ENCODE assay signal across 25 mouse cellular contexts in genomic region chr13:57070479-57070878, GRCm38 (mm10).
A peak's percentile ranks its signal among the peaks of the same experiment; 100 is the strongest.
DNase-seq lines count a peak whose midpoint lies in the region; ATAC-seq and TF ChIP-seq lines count a peak whose summit lies in the region.
"Had no signal": no experiment of that assay in that cellular context is flagged by ENCODE, and none has a peak within 500 bp of the region (broad histone marks: within the 10 kb centered on the region; RNA-seq: fewer than 3 reads in every experiment).

No protein-coding gene starts in this region.

- no peaks in the 10 kb centered on the region for H3K27me3 ChIP-seq in heart, embryonic 10.5 days (ENCODE audit: insufficient read depth, poor library complexity, severe bottlenecking)
- no peaks in the 10 kb centered on the region for H3K27me3 ChIP-seq in stomach, postnatal 0 days (ENCODE audit: control insufficient read depth, insufficient read depth, low read length)
- H3K27me3 ChIP-seq in hindbrain, embryonic 12.5 days: no peaks in the 10 kb centered on the region
- H3K27me3 ChIP-seq: CH12.LX; embryonic facial prominence, embryonic 12.5 days; forebrain, embryonic 13.5 days; forebrain, embryonic 15.5 days; Patski had no signal

- no peaks in the 10 kb centered on the region for H3K4me1 ChIP-seq in heart, embryonic 10.5 days
- H3K4me1 ChIP-seq in stomach, postnatal 0 days (replicated peaks; ENCODE audit: control insufficient read depth, insufficient read depth): no peaks in the 10 kb centered on the region
- no peaks in the 10 kb centered on the region for H3K4me1 ChIP-seq in hindbrain, embryonic 12.5 days
- H3K4me1 ChIP-seq: embryonic facial prominence, embryonic 10.5 days; embryonic facial prominence, embryonic 12.5 days; forebrain, embryonic 13.5 days had no signal

- no peaks in the 10 kb centered on the region for H3K36me3 ChIP-seq in heart, embryonic 10.5 days
- no peaks in the 10 kb centered on the region for H3K36me3 ChIP-seq in stomach, postnatal 0 days (ENCODE audit: control insufficient read depth, insufficient read depth, low read length)
- H3K36me3 ChIP-seq in hindbrain, embryonic 12.5 days: no peaks in the 10 kb centered on the region
- H3K36me3 ChIP-seq: embryonic facial prominence, embryonic 10.5 days; embryonic facial prominence, embryonic 12.5 days; forebrain, embryonic 15.5 days; G1E had no signal

- TF ChIP-seq CTCF in stomach, postnatal 0 days (IDR thresholded peaks at IDR 0.05; ENCODE audit: low read depth): no peak

- no peak overlapping the region for H3K27ac ChIP-seq in heart, embryonic 10.5 days
- no peak overlapping the region for H3K27ac ChIP-seq in stomach, postnatal 0 days (replicated peaks)
- no peak overlapping the region for H3K27ac ChIP-seq in hindbrain, embryonic 12.5 days
- H3K27ac ChIP-seq: embryonic facial prominence, embryonic 10.5 days; embryonic facial prominence, embryonic 12.5 days; forebrain, embryonic 13.5 days; forebrain, embryonic 15.5 days had no signal

- peak; percentile 43 for DNase-seq in heart, embryonic 10.5 days (ENCODE audit: low spot score)
- no peak for DNase-seq in heart, adult 8-10 months (ENCODE audit: low spot score)
- peak; percentile 57 for DNase-seq in R1 (ENCODE audit: low read depth, low spot score)
- DNase-seq in stomach, postnatal 0 days (ENCODE audit: low spot score): peak; percentile 6
- DNase-seq in spleen, postnatal 10 days (ENCODE audit: low spot score in 2 of 2): no peak
- DNase-seq: adrenal gland, adult 8-10 months; adrenal gland, postnatal 14 days; adrenal gland, postnatal 36 days; B cell, adult 2 months; cerebellum, adult 11-12 months; cerebellum, adult 2 months; cerebellum, adult 9-10 months; cerebellum, postnatal 10 days; cerebellum, postnatal 25 days; forebrain, postnatal 0 days had no signal

- H3K4me2 ChIP-seq in stomach, postnatal 0 days (replicated peaks; ENCODE audit: low read depth): no peak overlapping the region
- H3K4me2 ChIP-seq in hindbrain, embryonic 12.5 days (replicated peaks): no peak overlapping the region
- H3K4me2 ChIP-seq: embryonic facial prominence, embryonic 12.5 days; forebrain, embryonic 13.5 days; forebrain, embryonic 15.5 days had no signal

- H3K9me3 ChIP-seq in heart, embryonic 10.5 days: no peaks in the 10 kb centered on the region
- no peaks in the 10 kb centered on the region for H3K9me3 ChIP-seq in stomach, postnatal 0 days (ENCODE audit: control insufficient read depth, low read length)
- H3K9me3 ChIP-seq in hindbrain, embryonic 12.5 days (replicated peaks): no peaks in the 10 kb centered on the region
- H3K9me3 ChIP-seq: embryonic facial prominence, embryonic 10.5 days; embryonic facial prominence, embryonic 12.5 days; forebrain, embryonic 13.5 days; forebrain, embryonic 15.5 days had no signal

- H3K4me3 ChIP-seq in heart, embryonic 10.5 days: no peak overlapping the region
- H3K4me3 ChIP-seq in stomach, postnatal 0 days (ENCODE audit: low read depth, low read length): no peak overlapping the region
- H3K4me3 ChIP-seq in hindbrain, embryonic 12.5 days: no peak overlapping the region
- H3K4me3 ChIP-seq: embryonic facial prominence, embryonic 10.5 days; embryonic facial prominence, embryonic 12.5 days; forebrain, embryonic 13.5 days; forebrain, embryonic 15.5 days had no signal

- H3K9ac ChIP-seq in stomach, postnatal 0 days (ENCODE audit: low read length): no peak overlapping the region
- H3K9ac ChIP-seq in hindbrain, embryonic 12.5 days: no peak overlapping the region
- H3K9ac ChIP-seq: embryonic facial prominence, embryonic 12.5 days; forebrain, embryonic 13.5 days; forebrain, embryonic 15.5 days; forebrain, postnatal 0 days had no signal

- no peak for ATAC-seq in stomach, postnatal 0 days (ENCODE audit: low FRiP score, low TSS enrichment)
- no peak for ATAC-seq in hindbrain, embryonic 12.5 days (ENCODE audit: low FRiP score)
- ATAC-seq: activated CD4-positive, CD25-positive, alpha-beta regulatory T cell, adult 4 months; CD4-positive, CD25-positive, alpha-beta regulatory T cell, adult 4 months; forebrain, embryonic 13.5 days; forebrain, embryonic 15.5 days; forebrain, postnatal 0 days; Patski had no signal

- WGBS in heart, embryonic 10.5 days: 76% methylated on average over 5 of the region's 5 CpGs
- 64% methylated on average over 5 of the region's 5 CpGs for WGBS in stomach, postnatal 0 days
- WGBS in hindbrain, embryonic 12.5 days: 93% methylated on average over 5 of the region's 5 CpGs

- TF ChIP-seq EP300 in stomach, postnatal 0 days (optimal IDR thresholded peaks at IDR 0.05): no peak

Comparison
In these comparisons a context has a peak if more than half of its experiments do, and no peak if none do; other contexts are left out.
1. DNase-seq: peak in heart, embryonic 10.5 days (single experiment), R1 (single experiment) and stomach, postnatal 0 days (single experiment); none in heart, adult 8-10 months (single experiment) and spleen, postnatal 10 days (0 of 2).